Mouse (Mus musculus) gastrocnemius, postnatal 25 days (tissue): ENCODE measurements around the gene Ttc25. TPM values are rescaled to one million over a fixed set of nuclear protein-coding genes. Genes with fewer than 3 reads are reported as not detected.

Experiments used
- DNase-seq: peaks from one replicate; pipeline ENCODE4 v3.0.0; 2022
- long read RNA-seq, 2 experiments: library from polyadenylated mRNA; stranded (forward); transcript quantifications; one replicate each; pipeline ENCODE4 v2.0.0; 2021
- total RNA-seq, 2 experiments: library from RNA; stranded (reverse); gene quantifications; 1 replicate in 1 of 2; 2 replicates in 1 of 2; pipeline ENCODE4 v1.2.3; 2021

Ttc25 gene
- total RNA-seq = under 1 TPM; 0.36 to 0.38 TPM
- long read RNA-seq, experiment 1 = 0 reads
- long read RNA-seq, experiment 2, partial matches to known transcripts = 1 of 1 reads
- long read RNA-seq, experiment 2, other reads (novel, unspliced or antisense) = 0 of 1 reads

DNA sequence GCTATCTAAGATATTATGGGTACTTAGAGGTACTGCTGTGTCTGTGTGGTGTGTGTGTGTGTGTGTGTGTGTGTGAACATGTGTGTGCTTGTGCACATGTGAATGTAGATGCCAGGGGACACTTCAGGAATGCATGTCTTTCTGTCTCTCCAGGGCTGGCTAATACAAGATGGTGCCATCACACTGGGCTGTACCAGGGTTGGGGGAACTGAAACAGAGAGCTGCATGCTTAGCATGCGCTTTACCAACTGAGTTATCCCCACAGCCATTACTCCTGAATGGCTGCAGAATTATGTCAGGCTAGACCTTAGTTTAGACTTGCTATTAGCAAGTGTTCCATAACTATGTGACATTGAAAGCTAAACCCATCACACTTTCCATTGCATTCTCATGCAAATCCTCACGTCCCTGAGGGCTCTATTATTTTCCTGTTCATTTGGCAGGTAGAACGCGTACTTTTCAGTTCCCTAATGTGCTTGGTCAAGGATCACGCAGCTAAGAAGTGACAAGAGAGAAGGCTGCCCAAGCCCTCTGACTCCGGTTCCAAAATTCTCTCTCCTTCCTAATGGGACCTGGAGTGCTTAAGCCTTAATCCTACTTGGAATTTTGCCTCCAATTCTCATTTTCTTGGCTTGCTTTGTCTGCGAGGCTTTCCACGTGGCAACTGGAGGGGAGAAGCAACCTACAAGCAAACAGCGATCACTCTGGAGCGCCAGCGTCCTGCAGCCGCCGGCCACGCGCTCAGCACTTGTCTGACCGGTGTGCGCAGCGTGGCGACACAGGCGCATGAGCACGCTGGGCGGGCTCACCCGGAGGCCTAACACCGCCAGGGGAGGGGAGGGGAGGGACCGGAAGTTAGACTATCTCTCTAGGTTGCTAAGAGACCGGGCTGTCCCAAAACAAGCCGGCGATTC, at the start of gene Ttc25:
Ttc25 (plus strand) TSS at position 776 of the 914 bp plus-strand sequence.
- DNase-seq = peak; percentile 90

DNA sequence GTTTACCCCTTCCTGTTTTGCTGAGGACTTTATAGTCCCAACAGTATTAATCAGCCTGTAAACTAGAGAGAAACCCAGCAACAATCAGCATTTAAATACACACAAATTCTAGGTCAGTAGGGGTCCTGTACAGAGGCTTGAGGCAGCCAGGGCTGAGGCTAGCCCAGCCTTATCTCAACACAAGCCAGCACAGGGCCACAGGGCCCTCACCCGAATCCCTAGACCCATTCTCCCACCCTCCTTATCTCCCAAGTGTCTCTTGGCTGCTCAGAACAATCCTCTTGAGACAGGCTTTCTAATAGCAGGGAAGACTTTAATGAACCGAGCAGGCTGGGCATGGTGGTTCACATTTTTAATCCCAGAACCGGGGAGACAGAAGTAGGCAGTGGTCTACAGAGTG, 45.2 kb upstream of the Ttc25 start:
- DNase-seq = no peak

DNA sequence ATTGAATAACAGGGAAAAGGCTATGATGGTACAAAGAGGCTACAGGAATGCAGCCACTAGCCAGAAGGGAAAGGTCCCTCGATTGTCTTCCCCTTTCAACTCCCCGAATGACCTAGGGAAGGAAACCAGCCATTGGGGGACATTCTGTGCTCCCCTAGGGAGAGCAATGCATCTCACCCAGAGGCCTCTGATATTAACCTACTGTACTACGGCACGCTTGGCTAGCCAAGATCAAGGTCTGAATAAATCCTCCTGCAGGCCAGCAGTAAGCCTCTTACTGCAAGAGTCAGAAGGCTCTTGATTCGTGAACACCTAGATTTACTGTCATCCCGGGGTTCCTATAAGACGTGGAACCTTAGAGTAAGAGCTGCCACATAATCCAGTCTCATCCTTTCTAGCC, 44.8 kb upstream of the Ttc25 start:
- no peak for DNase-seq

DNA sequence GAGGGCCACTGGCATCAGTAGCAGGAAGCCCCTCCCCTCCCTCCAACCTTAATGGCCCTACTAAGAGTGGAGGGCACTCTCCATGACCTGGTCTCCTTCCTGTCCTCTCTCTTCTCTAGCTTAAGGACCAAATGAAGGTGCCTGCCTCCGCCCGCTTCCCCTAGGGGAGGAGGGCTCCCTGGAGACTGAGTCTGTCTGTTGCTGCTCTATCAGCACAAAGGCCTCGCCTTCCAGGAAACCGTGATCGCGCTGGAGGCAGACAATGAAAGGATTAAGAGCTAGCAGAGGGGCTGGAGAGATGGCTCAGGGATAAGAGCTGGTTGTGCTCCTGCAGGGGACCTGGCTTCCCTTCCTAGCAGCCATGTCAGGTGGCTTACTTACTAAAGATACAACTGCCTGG, 44.1 kb upstream of the Ttc25 start:
- no peak for DNase-seq

DNA sequence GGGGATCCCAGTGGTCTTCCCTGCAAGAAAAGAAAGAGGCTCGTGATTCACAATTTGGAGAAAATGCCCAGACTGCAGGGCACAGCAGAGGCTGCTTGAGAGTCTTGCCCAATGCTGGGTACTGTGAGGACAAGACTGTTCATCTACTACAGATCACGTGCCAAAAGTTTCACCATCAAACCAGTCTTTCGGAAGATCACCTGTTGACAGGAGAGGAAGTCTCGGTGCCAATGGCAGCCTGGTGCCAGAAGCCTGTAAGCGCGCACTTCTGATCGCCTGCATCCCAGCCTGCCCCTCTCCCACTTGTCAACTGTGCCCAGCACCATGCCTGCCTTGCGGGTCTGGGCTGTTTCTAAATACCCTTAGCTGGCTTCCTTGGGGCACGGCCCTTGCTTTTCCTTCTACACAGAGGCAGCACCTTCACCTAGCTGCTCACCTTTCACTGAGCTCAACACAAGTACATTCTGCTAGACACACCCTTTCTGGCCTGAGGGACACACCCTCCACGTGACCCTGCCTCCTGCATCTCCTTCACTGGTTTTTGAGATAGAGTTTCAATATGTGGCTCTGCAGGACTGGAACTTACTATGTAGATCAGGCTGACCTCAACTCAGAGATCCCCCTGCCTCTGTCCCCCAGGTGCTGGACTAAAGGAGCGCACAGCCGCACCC, 40.3 kb upstream of the Ttc25 start:
- no peak for DNase-seq

DNA sequence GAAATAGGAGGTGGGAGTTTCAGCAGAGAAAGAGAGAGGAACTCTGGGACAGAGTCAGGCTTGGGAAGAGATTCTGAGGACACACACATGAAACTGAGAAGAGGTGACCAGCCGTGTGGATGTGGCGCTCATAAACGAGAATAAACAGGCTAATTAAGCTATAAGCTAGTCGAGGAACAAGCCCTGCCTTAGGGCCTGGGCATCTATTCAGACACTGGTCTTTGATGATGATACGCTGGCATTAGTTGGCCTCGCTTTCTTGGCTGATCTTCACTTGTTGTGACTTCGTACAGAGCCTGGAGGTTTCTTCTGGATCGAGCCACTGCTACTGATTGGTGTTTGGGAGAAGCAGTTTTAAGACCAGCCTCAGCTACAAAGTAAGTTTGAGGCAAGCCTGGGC, 39.4 kb upstream of the Ttc25 start:
- DNase-seq = no peak

DNA sequence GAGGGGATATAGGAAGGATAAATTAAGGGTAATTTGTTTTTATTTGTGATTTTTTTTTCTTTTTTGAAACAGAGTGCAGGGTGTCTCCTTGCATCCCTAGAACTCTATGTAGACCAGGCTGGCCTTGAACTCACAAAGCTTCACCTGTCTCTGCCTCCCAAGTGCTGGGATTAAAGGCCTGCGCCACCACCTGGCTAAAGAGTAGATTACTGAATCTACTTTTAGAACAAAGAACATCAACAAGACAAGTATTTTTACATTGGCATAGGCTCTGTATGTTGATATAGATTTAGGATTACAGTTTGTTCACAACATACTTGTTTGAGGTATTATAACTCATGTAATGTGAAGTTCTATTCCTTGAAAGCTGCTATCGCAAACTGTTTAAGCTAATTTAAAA, 34.9 kb upstream of the Ttc25 start:
- no peak for DNase-seq

DNA sequence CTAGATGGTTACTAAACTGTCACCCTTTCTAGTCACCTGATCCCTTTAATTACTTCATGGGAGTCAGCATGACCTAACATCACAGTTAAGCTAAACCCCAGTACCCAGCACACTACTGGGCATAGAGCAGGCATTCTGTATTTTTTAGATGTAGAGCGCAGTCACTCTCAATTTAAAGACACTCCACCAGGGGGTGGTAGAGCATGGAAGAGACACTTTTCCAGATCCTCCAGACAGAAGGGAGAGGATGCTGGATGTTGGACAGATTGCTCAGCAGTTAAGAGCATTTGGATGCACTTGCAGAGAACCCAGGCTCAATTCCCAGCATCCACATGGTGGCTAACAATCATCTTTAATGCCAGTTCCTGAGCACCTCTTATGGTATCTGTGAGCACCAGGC, 33.0 kb upstream of the Ttc25 start:
- no peak for DNase-seq

DNA sequence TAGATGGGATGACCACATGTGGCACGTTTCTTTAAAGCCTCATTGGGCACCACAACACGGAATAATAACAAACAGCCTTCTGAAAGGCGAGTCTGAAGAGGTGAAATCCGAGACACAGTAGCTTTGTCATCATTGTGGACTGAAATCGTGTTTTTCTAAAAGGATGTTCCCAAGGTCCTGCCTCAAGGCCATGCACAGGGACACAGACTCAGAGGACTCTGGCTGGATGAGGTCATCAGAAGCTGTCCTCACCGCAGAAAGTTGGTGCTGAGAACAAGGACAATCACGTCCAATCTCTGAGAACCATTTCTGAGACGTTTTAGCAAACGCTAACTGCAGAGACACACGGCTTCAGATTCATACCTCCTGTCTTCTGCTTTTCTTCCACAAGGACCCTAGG, 31.7 kb upstream of the Ttc25 start:
- no peak for DNase-seq

DNA sequence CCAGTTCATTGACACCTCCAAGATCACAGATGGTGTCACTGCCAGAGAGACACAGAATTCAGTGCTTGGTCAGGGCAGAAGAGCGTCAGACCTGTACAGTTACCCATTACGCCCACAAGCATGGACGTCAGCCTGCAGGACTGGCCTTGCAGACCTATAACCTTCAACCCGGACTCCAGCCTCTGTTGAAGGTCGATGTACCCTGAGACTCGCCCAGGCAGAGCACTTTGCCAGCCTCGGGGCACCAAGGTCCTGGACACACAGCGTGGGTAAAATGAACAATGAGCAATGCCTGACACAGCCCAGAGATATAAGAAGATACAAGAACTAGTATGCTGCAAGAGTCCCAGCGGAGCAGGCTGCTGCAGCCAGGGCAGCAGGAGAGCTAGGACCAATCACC, 30.3 kb upstream of the Ttc25 start:
- DNase-seq = no peak

DNA sequence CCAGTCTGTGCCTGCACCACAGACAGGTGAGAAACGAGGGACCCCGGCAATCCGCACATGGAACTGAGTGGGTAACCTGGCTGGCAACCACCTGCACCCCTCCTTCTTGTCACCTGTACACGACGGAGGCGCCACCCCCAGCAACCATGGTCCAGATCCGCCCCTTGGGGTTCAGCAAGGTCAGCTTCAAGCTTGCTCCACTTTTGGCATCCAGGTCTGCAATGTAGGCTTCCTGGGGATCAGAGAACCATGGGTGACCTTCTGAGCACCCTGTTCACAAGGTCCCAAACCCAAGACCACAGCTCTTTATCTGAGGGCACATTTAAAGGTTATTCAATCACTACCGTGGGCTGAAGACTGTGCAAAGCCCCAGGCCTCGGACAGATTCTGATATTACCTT, 29.6 kb upstream of the Ttc25 start:
- no peak for DNase-seq

DNA sequence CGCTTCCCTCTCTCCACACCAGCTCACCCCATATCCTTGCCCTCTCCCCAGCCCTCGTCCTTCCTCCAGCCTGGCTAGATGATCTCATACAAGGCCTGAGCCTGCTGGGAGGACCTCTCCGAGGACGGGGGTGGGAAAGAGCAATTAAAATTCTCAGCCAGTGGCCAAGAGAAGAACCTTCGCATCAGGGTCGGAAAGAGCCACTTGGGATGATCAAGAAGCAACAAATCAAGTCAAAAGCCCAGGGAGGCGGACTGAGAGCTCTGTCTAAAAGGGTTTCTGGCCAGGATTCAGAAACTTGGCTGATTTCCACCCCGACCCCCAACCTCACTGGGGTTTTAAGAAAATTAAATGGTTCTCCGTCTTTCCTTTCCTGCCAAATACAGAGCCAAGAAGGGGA, 29.1 kb upstream of the Ttc25 start:
- no peak for DNase-seq

DNA sequence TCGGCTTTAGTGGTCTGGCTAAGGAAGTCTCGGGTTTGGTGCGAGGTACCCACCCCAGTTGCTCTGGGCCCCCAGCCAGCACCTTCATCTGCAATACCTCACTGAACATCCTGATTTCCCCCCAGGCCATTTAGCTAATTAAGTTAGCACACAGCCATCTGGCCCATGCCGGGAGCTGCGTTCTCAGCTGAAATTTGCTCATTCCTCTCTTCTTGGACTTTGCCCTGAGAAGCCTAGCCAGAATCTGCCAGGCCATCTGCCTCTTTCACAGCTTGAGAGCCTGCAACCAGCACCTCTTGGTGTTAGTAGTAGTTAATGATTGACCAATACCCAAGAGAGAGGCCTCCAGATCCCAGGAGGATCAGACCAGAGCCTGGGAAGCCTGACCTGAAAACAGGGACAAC, 27.2 kb upstream of the Ttc25 start:
- peak; percentile 27 for DNase-seq

DNA sequence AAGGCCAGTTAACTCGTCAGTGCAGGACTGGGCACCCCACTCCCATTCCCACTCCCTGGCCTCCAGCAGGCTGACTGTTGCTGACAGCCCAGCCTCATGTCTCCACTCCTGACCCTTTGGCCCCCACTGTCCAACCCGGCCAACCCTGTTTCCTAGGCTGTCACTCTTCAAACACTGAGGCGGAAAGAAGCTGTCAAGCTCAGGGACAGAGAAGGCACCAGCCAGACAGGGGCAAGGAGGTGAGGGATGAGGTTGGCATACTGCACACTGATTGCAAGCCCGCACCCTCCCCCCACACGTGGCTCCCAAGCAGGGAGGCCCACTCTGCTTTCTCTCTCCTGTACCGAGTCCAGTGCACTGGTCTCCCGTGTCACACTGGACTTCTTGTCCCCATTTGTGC, 26.2 kb upstream of the Ttc25 start:
- no peak for DNase-seq

DNA sequence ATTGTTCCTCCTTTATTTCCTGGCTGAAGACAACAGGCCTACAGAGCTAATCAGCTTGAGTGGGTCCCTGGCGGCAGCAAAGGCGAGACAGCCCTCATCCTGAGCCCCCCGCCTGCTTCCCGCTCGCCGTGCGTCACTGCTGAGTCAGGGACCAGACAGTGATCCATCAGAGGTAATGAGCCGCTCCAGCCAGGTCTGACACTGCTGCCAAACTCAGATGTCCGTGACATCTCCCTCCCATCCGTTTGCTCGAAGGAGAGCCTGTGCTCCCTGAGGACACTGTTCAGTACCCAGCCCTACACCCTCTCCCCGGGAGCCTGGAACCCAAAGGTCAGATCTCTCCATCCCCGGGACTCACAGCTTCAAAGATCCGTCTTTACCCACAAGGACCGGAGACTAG, 24.6 kb upstream of the Ttc25 start:
- no peak for DNase-seq

DNA sequence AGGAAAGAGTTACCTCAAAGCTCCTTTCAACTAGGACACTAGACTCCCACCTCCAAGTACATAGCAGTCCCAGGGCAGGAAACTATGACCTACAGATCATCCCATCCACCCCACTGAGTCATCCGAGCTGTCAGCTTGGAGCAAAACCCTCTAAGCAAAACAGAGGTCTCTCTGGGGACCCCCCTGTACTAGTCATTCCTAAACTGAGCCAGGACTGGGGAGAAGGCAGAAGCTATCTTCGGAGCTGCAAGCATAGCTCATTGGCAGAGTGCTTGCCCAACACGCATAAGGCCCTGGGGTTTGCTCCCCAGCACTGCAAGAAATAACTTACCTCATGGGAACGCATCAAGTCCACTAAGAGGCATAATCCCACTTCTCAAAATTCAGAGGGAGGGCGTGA, 21.0 kb upstream of the Ttc25 start:
- DNase-seq = peak; percentile 62

DNA sequence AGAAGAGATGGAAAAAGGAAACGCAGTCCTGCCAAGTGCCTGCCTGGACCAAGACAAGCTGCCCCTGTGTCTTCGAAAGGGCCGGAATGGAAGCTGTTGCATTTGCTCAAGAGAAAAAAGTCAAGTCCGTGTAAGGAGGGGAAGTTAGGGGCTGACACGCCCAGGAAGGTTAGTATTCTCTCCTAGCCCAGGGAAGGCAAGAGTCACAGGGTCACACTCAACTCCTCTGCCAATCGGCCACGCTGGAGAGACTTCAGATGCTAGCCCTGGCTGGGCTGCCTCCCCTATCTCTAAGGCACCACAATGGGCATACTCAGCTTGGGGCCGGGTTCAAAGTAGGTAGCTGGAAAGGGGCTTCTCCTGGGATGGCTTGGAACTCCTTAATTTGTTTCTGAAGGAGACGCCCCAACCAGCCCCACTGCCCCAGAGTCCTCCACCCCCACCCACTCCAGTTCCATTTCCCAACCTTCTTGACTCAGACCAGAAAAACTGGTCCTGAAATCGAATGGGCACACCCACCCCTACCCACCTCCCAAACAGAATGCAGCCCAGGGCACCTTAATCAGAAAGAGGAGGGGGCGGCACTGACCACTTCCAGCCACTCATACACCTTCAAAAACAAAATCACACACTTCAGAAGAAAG, 20.3 kb upstream of the Ttc25 start:
- no peak for DNase-seq

DNA sequence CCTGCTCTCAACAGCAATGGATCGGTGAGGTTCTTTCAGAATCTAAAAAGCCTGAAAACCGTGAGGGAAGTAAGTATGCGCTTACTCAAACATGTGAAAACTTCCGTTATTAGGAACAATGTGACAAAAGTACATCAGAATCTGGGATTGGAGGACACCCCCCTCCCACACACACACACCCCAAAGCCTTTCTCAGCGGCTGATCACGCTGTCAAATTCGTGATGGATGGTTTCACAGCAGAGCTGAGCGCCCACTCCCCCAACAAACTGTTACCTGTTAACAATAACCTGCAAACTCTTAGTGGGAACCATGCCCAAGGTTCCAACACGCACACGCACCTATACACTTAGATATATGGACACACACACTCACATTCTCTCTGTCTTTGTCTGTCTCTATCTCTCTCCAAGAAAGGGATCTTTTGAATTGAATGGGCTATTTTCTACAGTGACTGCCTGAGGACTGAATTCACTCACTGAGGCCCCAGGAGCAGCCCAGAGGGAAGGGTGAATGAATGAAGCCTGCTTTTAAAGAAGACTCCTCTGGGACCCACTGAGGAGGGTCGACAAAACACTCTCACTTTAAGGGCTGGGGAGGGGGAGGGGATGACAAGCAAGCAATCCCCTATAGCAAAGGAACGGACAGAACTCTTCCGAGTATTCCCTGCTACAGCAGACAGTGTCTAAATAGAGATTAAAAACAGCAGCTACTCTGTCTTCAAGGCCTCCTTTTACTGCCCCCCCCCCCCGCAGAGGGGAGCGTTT, 19.2 kb upstream of the Ttc25 start:
- DNase-seq = no peak

DNA sequence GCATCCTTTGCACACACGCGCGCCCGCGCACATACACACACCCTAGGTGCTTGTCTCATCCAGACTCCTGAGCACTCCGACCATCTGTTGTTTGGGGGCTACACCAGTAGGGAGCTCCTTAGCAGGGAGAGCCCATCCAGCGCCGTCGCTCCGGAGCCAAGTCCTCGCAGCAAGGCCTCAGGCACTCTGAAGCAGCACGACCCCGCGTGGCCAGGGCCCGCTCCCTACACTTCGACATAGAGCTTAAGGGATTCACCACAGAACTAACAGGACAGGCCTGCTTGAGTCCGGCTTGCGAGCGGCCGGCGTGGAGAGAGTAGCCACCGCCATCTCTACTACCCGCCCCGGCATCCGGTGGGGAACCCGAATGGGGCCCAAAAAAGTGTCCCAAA, 18.3 kb upstream of the Ttc25 start:
- DNase-seq = peak; percentile 36

DNA sequence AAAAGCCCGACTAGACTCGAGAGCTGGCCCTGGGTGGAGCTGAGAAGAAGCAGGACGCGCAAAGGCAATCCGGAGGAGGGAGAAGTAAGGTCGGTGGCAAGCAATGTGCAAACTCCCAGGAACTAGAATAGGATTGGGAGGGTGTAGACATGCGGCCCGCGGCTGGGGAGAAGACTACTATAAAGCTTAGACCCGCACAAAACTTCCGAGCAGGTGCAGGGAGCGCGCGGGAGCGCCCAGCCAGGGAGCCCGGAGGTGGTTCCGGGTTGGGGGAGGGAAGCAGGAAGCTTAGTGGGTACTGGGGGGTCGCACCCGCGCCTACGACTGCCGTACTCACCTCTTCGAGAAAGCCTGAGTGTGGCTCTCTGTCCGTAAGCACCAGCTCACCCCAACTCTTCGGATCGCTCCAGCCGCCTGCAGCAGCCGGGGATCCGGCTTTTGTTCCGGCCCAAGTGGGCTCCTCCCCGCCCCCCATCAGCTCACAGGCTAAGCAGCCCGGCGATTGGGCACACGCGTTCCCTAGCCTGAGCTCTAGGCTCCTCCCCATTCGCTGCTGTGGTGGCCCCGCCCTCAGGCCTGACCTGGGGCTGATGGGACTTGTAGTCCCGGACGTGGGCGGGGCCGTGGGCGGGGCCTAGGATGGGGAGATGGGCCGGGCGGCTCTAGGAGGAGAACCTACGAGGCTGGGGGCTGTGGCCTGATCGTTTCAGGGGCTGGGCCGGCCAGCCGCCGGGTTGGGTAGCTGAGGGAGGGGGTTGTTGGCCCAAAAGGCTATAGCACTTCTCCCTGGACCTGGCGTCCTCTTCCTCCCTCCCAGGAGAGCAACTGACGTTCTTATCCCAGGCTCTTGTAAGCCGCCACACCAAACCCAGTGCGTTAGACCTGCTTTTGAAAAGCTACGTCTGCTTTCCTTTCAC, 17.7 kb upstream of the Ttc25 start, which contains the start of gene Acly:
Acly (minus strand) TSS at position 543 of the 917 bp plus-strand sequence.
- peak; percentile 99 for DNase-seq
